Mouse (Mus musculus): ENCODE results near the gene Qars. TPM values are rescaled to one million over a fixed set of nuclear protein-coding genes. Genes with fewer than 3 reads are reported as not detected.

The Qars gene
- polyA plus RNA-seq, 1 experiment from 2014 or later: 56.6 TPM

- Histone ChIP-seq H3K4me3 (ENCODE audit: low read depth, low read length) (no peak overlapping the region), H3K36me3 (ENCODE audit: control insufficient read depth, insufficient read depth, low read length) (no peaks in the 10 kb centered on the region), H3K4me2 (ENCODE audit: low read length) (no peak overlapping the region), H3K4me1 (ENCODE audit: control insufficient read depth, insufficient read depth, low read length) (peaks cover 13% of the 10 kb centered on the region), H3K9ac (ENCODE audit: low read depth, low read length) (no peak overlapping the region), H3K27ac (ENCODE audit: low read length) (no peak overlapping the region), H3K27me3 (ENCODE audit: control insufficient read depth, insufficient read depth, low read depth, low read length) (no peaks in the 10 kb centered on the region), H3K9me3 (replicated peaks; ENCODE audit: control insufficient read depth, low read length, poor library complexity, severe bottlenecking) (no peaks in the 10 kb centered on the region)
- 95% methylated on average over 18 of the region's 18 CpGs for WGBS
- no peak for ATAC-seq
Measured at GRCm38 (mm10) chr9:108483051-108483790, 24.3 kb upstream of the Qars start.

DNA sequence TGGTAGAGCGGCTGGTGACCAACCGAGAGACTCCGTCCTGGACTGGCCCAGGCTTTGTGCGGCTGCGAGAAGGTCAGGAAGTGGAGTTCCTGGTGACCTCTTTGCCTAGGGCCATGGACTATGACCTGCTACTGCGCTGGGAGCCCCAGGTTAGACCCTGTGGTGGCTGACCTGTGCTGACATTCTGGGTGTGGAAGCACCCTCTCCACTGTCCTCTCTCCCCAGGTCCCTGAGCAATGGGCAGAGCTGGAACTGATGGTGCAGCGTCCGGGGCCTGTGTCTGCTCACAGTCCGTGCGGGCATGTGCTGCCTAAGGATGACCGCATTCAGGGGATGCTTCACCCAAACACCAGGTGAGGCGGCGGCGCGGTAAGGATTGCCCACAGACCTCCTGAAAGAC, 23.5 kb upstream of the Qars start:
- H3K27ac ChIP-seq (ENCODE audit: low read length): no peak overlapping the region
- 97% methylated on average over 15 of the region's 15 CpGs for WGBS
- no peaks in the 10 kb centered on the region for H3K9me3 ChIP-seq (replicated peaks; ENCODE audit: control insufficient read depth, low read length, poor library complexity, severe bottlenecking)
- ATAC-seq: no peak
- H3K36me3 ChIP-seq (ENCODE audit: control insufficient read depth, insufficient read depth, low read length): no peaks in the 10 kb centered on the region
- no peak overlapping the region for H3K9ac ChIP-seq (ENCODE audit: low read depth, low read length)
- H3K27me3 ChIP-seq (ENCODE audit: control insufficient read depth, insufficient read depth, low read depth, low read length): no peaks in the 10 kb centered on the region
- no peak overlapping the region for H3K4me2 ChIP-seq (ENCODE audit: low read length)
- no peak overlapping the region for H3K4me3 ChIP-seq (ENCODE audit: low read depth, low read length)
- H3K4me1 ChIP-seq (ENCODE audit: control insufficient read depth, insufficient read depth, low read length): peaks cover 9% of the 10 kb centered on the region

GRCm38 (mm10) chr9:108485301-108485875, 22.1 kb upstream of the Qars start:
- 96% methylated on average over 19 of the region's 19 CpGs for WGBS
- Histone ChIP-seq H3K27me3 (ENCODE audit: control insufficient read depth, insufficient read depth, low read depth, low read length) (no peaks in the 10 kb centered on the region), H3K4me1 (ENCODE audit: control insufficient read depth, insufficient read depth, low read length) (peaks cover 7% of the 10 kb centered on the region), H3K9me3 (replicated peaks; ENCODE audit: control insufficient read depth, low read length, poor library complexity, severe bottlenecking) (no peaks in the 10 kb centered on the region), H3K9ac (ENCODE audit: low read depth, low read length) (no peak overlapping the region), H3K4me2 (ENCODE audit: low read length) (no peak overlapping the region), H3K36me3 (ENCODE audit: control insufficient read depth, insufficient read depth, low read length) (no peaks in the 10 kb centered on the region), H3K4me3 (ENCODE audit: low read depth, low read length) (no peak overlapping the region), H3K27ac (ENCODE audit: low read length) (no peak overlapping the region)
- ATAC-seq: no peak

- Histone ChIP-seq H3K27ac (ENCODE audit: low read length) (no peak overlapping the region), H3K4me2 (ENCODE audit: low read length) (no peak overlapping the region), H3K27me3 (ENCODE audit: control insufficient read depth, insufficient read depth, low read depth, low read length) (no peaks in the 10 kb centered on the region), H3K9me3 (replicated peaks; ENCODE audit: control insufficient read depth, low read length, poor library complexity, severe bottlenecking) (no peaks in the 10 kb centered on the region), H3K4me3 (ENCODE audit: low read depth, low read length) (no peak overlapping the region), H3K9ac (ENCODE audit: low read depth, low read length) (no peak overlapping the region), H3K36me3 (ENCODE audit: control insufficient read depth, insufficient read depth, low read length) (no peaks in the 10 kb centered on the region), H3K4me1 (ENCODE audit: control insufficient read depth, insufficient read depth, low read length) (peaks cover 16% of the 10 kb centered on the region)
- ATAC-seq: no peak
- 96% methylated on average over 8 of the region's 8 CpGs for WGBS
Measured at GRCm38 (mm10) chr9:108486973-108487530, 20.5 kb upstream of the Qars start.

DNA sequence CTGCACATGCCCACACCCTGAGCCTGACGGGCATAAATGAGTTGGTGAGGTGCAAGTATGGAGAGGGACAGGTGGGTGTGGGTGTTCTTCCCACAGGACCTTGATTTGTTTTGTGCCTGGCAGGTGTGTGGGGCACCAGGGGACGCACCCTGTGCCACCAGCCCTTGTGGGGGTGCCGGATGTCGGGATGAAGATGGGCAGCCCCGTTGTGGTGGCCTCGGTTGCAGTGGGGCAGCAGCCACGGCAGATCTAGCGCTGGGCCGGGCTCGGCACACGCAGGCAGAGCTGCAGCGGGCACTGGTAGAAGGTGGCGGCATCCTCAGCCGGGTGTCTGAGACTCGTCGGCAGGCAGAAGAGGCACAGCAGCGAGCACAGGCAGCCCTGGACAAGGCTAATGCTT, 19.1 kb upstream of the Qars start:
- no peaks in the 10 kb centered on the region for H3K9me3 ChIP-seq (replicated peaks; ENCODE audit: control insufficient read depth, low read length, poor library complexity, severe bottlenecking)
- peaks cover 5% of the 10 kb centered on the region for H3K36me3 ChIP-seq (ENCODE audit: control insufficient read depth, insufficient read depth, low read length)
- no peak overlapping the region for H3K4me3 ChIP-seq (ENCODE audit: low read depth, low read length)
- peaks cover 18% of the 10 kb centered on the region for H3K4me1 ChIP-seq (ENCODE audit: control insufficient read depth, insufficient read depth, low read length)
- H3K27me3 ChIP-seq (ENCODE audit: control insufficient read depth, insufficient read depth, low read depth, low read length): no peaks in the 10 kb centered on the region
- no peak for ATAC-seq
- H3K4me2 ChIP-seq (ENCODE audit: low read length): no peak overlapping the region
- no peak overlapping the region for H3K9ac ChIP-seq (ENCODE audit: low read depth, low read length)
- no peak overlapping the region for H3K27ac ChIP-seq (ENCODE audit: low read length)
- WGBS: 93% methylated on average over 17 of the region's 17 CpGs

DNA sequence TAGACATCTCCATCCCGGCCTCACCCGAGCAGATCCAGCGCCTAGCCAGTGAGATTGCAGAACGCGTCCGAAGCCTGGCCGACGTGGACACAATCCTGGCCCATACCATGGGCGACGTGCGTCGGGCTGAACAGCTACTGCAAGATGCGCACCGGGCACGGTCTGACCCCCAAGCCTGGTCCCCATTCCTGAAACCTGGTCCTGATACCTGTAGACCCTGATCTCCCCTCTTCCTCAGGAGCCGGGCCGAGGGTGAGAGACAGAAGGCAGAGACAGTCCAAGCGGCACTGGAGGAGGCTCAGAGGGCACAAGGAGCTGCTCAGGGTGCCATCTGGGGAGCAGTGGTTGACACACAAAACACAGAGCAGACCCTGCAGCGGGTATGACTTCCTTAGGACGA, 18.3 kb upstream of the Qars start:
- no peak overlapping the region for H3K27ac ChIP-seq (ENCODE audit: low read length)
- no peak overlapping the region for H3K4me2 ChIP-seq (ENCODE audit: low read length)
- H3K9me3 ChIP-seq (replicated peaks; ENCODE audit: control insufficient read depth, low read length, poor library complexity, severe bottlenecking): no peaks in the 10 kb centered on the region
- H3K4me3 ChIP-seq (ENCODE audit: low read depth, low read length): no peak overlapping the region
- peaks cover 13% of the 10 kb centered on the region for H3K36me3 ChIP-seq (ENCODE audit: control insufficient read depth, insufficient read depth, low read length)
- no peak overlapping the region; the same call in 1 of the 2 replicates for H3K9ac ChIP-seq (ENCODE audit: low read depth, low read length)
- H3K4me1 ChIP-seq (ENCODE audit: control insufficient read depth, insufficient read depth, low read length): peaks cover 18% of the 10 kb centered on the region
- no peak for ATAC-seq
- no peaks in the 10 kb centered on the region for H3K27me3 ChIP-seq (ENCODE audit: control insufficient read depth, insufficient read depth, low read depth, low read length)
- WGBS: 97% methylated on average over 20 of the region's 20 CpGs

- 66% methylated on average over 26 of the region's 26 CpGs for WGBS
- Histone ChIP-seq H3K4me3 (ENCODE audit: low read depth, low read length) (peak overlapping the region; percentile 95), H3K9me3 (replicated peaks; ENCODE audit: control insufficient read depth, low read length, poor library complexity, severe bottlenecking) (no peaks in the 10 kb centered on the region), H3K4me2 (ENCODE audit: low read length) (peak overlapping the region; percentile 92), H3K27me3 (ENCODE audit: control insufficient read depth, insufficient read depth, low read depth, low read length) (no peaks in the 10 kb centered on the region), H3K36me3 (ENCODE audit: control insufficient read depth, insufficient read depth, low read length) (peaks cover 19% of the 10 kb centered on the region), H3K27ac (ENCODE audit: low read length) (peak overlapping the region; percentile 96), H3K4me1 (ENCODE audit: control insufficient read depth, insufficient read depth, low read length) (peaks cover 18% of the 10 kb centered on the region), H3K9ac (ENCODE audit: low read depth, low read length) (peak overlapping the region; percentile 94)
- ATAC-seq: peak; percentile 12
Measured at GRCm38 (mm10) chr9:108489702-108490558, 17.6 kb upstream of the Qars start.

- Histone ChIP-seq H3K9me3 (replicated peaks; ENCODE audit: control insufficient read depth, low read length, poor library complexity, severe bottlenecking) (no peaks in the 10 kb centered on the region), H3K36me3 (ENCODE audit: control insufficient read depth, insufficient read depth, low read length) (peaks cover 25% of the 10 kb centered on the region)
- peak; percentile 95 for ATAC-seq
Measured at GRCm38 (mm10) chr9:108490559-108491285, 16.8 kb upstream of the Qars start, which contains the start of gene Usp19. TSS of gene Usp19 (plus strand) at chr9:108490602.

More at GRCm38 (mm10) chr9:108490559-108491285, 16.8 kb upstream of the Qars start, which contains the start of gene Usp19:
- peak within 1 kb of the TSS; percentile 94 for H3K9ac ChIP-seq (ENCODE audit: low read depth, low read length)
- H3K27ac ChIP-seq (ENCODE audit: low read length): peak within 1 kb of the TSS; percentile 96
- no peaks in the 10 kb centered on the region for H3K27me3 ChIP-seq (ENCODE audit: control insufficient read depth, insufficient read depth, low read depth, low read length)
- peaks cover 18% of the 10 kb centered on the region for H3K4me1 ChIP-seq (ENCODE audit: control insufficient read depth, insufficient read depth, low read length)
- peak within 1 kb of the TSS; percentile 92 for H3K4me2 ChIP-seq (ENCODE audit: low read length)
- under 1% methylated on average over 69 of the region's 69 CpGs for WGBS
- H3K4me3 ChIP-seq (ENCODE audit: low read depth, low read length): peak within 1 kb of the TSS; percentile 95
